Mouse (Mus musculus): ENCODE results near the gene Bcl9.

- TF ChIP-seq CTCF (IDR thresholded peaks at IDR 0.05; ENCODE audit: borderline replicate concordance, insufficient read depth, low read depth, low read length) (no peak), POLR2A (IDR thresholded peaks at IDR 0.05; ENCODE audit: borderline replicate concordance, insufficient read depth, low read length) (no peak)
These were observed 26.3 kb upstream of the Bcl9 start for GRCm38 (mm10) chr3:97324046-97324445.

Measured in cerebellum, adult 2 months (tissue).